Mouse (Mus musculus) G1E (cell line): ENCODE measurements around the gene Olfr1354. TPM values are rescaled to one million over a fixed set of nuclear protein-coding genes. Genes with fewer than 3 reads are reported as not detected.
"Not testable (repeated sequence)": the region's sequence is repeated elsewhere in the genome, so short reads cannot be mapped to it uniquely, and the experiment has no call there.

Experiments used
- ATAC-seq: 2 replicates; pipeline ENCODE4 v1.8.0; 2016; ENCODE audit warnings: mild to moderate bottlenecking; ENCODE audit not compliant: insufficient number of reproducible peaks, poor library complexity, low FRiP score, severe bottlenecking; ENCODE audit errors: extremely low read depth
- DNase-seq: peaks from one replicate; pipeline ENCODE4 v3.0.0; 2012; ENCODE audit warnings: low spot score
- H3K27me3 ChIP-seq: 2 replicates; pipeline ENCODE4 v1.6.1; 2012; ENCODE audit warnings: mild to moderate bottlenecking, low read length, inconsistent platforms; ENCODE audit not compliant: insufficient read depth
- H3K36me3 ChIP-seq: replicated peaks from 2 replicates; pipeline ENCODE3; 2012; ENCODE audit warnings: mild to moderate bottlenecking, inconsistent platforms
- H3K4me1 ChIP-seq: 2 replicates; pipeline ENCODE4 v1.6.1; 2012; ENCODE audit warnings: low read depth, low read length, inconsistent platforms, mixed read lengths; ENCODE audit not compliant: insufficient read depth
- H3K4me3 ChIP-seq: 2 replicates; pipeline ENCODE4 v1.5.1; 2012; ENCODE audit warnings: low read depth, mild to moderate bottlenecking, inconsistent platforms, low read length, moderate library complexity, mixed read lengths
- H3K9me3 ChIP-seq: replicated peaks from 2 replicates; pipeline ENCODE4 v1.6.1; 2012; ENCODE audit warnings: inconsistent platforms
- CTCF ChIP-seq: IDR thresholded peaks from 2 replicates; pipeline ENCODE4 v1.5.1; 2012; ENCODE audit warnings: low read depth, low read length, inconsistent platforms, mixed read lengths
- GATA1 ChIP-seq: IDR thresholded peaks from 2 replicates; pipeline ENCODE4 v1.6.1; 2012; ENCODE audit warnings: borderline replicate concordance, low read length, inconsistent platforms, mixed read lengths
- GATA2 ChIP-seq: IDR thresholded peaks from 2 replicates; pipeline ENCODE4 v1.6.1; 2012; ENCODE audit warnings: low read depth, low read length, inconsistent platforms, borderline replicate concordance
- POLR2AphosphoS5 ChIP-seq: IDR thresholded peaks from 2 replicates; pipeline ENCODE4 v1.6.1; 2012; ENCODE audit warnings: low read depth, low read length, inconsistent platforms; ENCODE audit not compliant: insufficient replicate concordance
- TAL1 ChIP-seq: conservative IDR thresholded peaks from 2 replicates; pipeline ENCODE4 v1.6.1; 2012; ENCODE audit warnings: low read depth, low read length, inconsistent platforms, mixed read lengths
- polyA plus RNA-seq: library from polyadenylated mRNA; stranded (reverse); fragments of >175 nt; gene quantifications from 2 replicates; pipeline ENCODE4 v1.2.3, GENCODE M21; 2012
- total RNA-seq, 2 experiments: library from RNA; stranded (forward) in 1 of 2; stranded (reverse) in 1 of 2; fragments of 200-1000 nt in 1 of 2; fragments of >200 nt in 1 of 2; fragmentation: Nextera tagmentation in 1 of 2; gene quantifications; 2 replicates each; pipeline ENCODE4 v1.2.3; 2014 to 2017

Gene Olfr1354
- total RNA-seq (2014; fragmentation: Nextera tagmentation) (not detected in 2 replicates), total RNA-seq (2017) (0.16 TPM in 1 of 2 replicates, not detected in the other), polyA plus RNA-seq (not detected in 2 replicates)

DNA sequence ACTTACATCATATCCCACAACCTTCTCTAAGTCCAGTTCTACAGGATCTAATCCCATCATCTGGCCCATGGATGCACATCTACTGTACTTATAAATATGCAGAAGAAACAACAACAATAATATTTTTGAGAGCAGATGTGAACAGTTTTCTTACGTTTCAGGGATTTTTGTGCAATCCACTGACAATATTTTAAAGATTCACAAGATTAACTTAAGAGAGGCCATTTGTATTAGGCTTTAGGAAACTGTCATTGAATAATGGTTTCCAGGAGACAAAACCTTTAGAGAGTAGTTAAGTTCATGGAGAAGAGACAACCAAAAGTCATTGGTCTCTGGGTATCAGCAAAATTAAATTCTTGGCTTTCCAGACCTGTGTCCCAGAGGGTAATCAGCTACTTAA lies at the start of gene Olfr1354:
Gene Olfr1354 (plus strand): TSS at position 301 of the 400 bp plus-strand sequence.
- not testable (repeated sequence) for H3K27me3 ChIP-seq

DNA sequence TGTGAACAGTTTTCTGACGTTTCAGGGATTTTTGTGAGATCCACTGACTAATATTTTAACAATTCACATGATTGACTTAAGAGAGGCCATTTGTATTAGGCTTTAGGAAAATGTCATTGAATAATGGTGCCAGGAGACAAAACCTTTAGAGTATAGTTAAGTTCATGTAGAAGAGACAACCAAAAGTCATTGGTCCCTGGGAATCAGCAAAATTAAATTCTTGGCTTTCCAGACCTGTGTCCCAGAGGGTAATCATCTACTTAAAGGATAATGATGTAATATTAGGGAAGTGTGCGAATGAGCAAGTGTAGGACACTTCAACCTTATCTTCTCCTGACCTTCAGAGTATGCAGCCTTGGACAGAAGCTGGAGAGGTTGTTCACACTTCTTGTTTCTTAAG lies 37.7 kb upstream of the Olfr1354 start, which contains the start of gene Olfr1355:
Gene Olfr1355 (plus strand): TSS at position 301 of the 400 bp plus-strand sequence.
- H3K36me3 ChIP-seq, result no peaks in the 10 kb centered on the region
- TF ChIP-seq POLR2AphosphoS5 (no peak), GATA1 (no peak), CTCF (no peak), GATA2 (no peak), TAL1 (no peak)
- peaks cover 3% of the 10 kb centered on the region for H3K9me3 ChIP-seq
- H3K4me3 ChIP-seq, result no peak within 1 kb of the TSS
- H3K4me1 ChIP-seq, result no peaks in the 10 kb centered on the region
- no peaks in the 10 kb centered on the region for H3K27me3 ChIP-seq
- no peak for ATAC-seq
- DNase-seq, result no peak

More for the DNA sequence above, at the start of gene Olfr1354:
- not testable (repeated sequence) for ATAC-seq, H3K4me1 ChIP-seq, H3K9me3 ChIP-seq, H3K4me3 ChIP-seq, H3K36me3 ChIP-seq, DNase-seq

DNA sequence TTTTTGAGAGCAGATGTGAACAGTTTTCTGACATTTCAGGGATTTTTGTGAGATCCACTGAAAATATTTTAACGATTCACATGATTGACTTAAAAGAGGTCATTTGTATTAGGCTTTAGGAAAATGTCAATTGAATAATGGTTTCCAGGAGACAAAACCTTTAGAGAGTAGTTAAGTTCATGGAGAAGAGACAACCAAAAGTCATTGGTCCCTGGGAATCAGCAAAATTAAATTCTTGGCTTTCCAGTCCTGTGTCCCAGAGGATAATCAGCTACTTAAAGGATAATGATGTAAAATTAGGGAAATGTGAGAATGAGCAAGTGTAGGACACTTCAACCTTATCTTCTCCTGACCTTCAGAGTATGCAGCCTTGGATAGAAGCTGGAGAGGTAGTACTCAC lies 37.4 kb downstream of the Olfr1354 start, which contains the start of gene Olfr8:
Gene Olfr8 (plus strand): TSS at position 301 of the 400 bp plus-strand sequence.
- not testable (repeated sequence) for H3K4me3 ChIP-seq, ATAC-seq, H3K9me3 ChIP-seq, DNase-seq, H3K27me3 ChIP-seq, H3K36me3 ChIP-seq, H3K4me1 ChIP-seq

DNA sequence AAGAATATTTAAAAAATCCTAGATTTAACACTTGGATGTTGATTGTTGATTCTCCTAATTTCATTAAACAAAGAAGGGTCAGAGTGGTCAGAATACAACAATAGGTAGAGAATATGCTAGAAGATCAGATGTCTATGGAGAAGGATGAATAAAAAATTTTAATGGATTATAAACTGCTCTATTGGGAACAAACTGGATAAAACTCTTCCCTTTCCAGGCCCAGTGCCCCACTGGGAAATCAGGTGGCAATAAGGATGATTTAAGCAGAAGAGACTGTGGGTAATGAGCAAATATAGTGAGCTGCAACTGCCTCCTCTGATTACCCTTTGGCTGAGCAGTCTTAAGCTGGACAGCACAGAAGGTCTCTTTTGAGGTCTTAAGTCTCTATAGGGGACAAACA lies 50.0 kb downstream of the Olfr1354 start, which contains the start of gene Olfr1353:
Gene Olfr1353 (plus strand): TSS at position 301 of the 400 bp plus-strand sequence.
- H3K27me3 ChIP-seq, DNase-seq, H3K4me1 ChIP-seq, H3K9me3 ChIP-seq, H3K36me3 ChIP-seq, H3K4me3 ChIP-seq, ATAC-seq: not testable (repeated sequence)

Other genes with a start within 250 kb of the Olfr1354 start
- not detected in 2 replicates for gene Casp14, start 194.9 kb upstream of the Olfr1354 start, total RNA-seq (2014; fragmentation: Nextera tagmentation)
- 0.12 TPM in 1 of 2 replicates, not detected in the other for gene Casp14, start 194.9 kb upstream of the Olfr1354 start, total RNA-seq (2017)
- gene Casp14, start 194.9 kb upstream of the Olfr1354 start, polyA plus RNA-seq, result not detected in 2 replicates
- gene Ccdc105, start 160.1 kb upstream of the Olfr1354 start, total RNA-seq (2014; fragmentation: Nextera tagmentation), result not detected in 2 replicates
- not detected in 2 replicates for gene Ccdc105, start 160.1 kb upstream of the Olfr1354 start, total RNA-seq (2017)
- gene Ccdc105, start 160.1 kb upstream of the Olfr1354 start, polyA plus RNA-seq, result not detected in 2 replicates
- gene Slc1a6, start 132.7 kb upstream of the Olfr1354 start, total RNA-seq (2014; fragmentation: Nextera tagmentation), result not detected in 2 replicates
- 0.11 TPM in 1 of 2 replicates, not detected in the other for gene Slc1a6, start 132.7 kb upstream of the Olfr1354 start, total RNA-seq (2017)
- not detected in 2 replicates for gene Slc1a6, start 132.7 kb upstream of the Olfr1354 start, polyA plus RNA-seq
- gene Olfr1356, start 61.0 kb upstream of the Olfr1354 start, total RNA-seq (2014; fragmentation: Nextera tagmentation), result not detected in 2 replicates
- gene Olfr1356, start 61.0 kb upstream of the Olfr1354 start, total RNA-seq (2017), result 0.05 and 0.12 TPM in 2 replicates
- not detected in 2 replicates for gene Olfr1356, start 61.0 kb upstream of the Olfr1354 start, polyA plus RNA-seq
- not detected in 2 replicates for gene Olfr1355, start 37.6 kb upstream of the Olfr1354 start, total RNA-seq (2014; fragmentation: Nextera tagmentation)
- gene Olfr1355, start 37.6 kb upstream of the Olfr1354 start, total RNA-seq (2017), result 0.05 TPM in 1 of 2 replicates, not detected in the other
- not detected in 2 replicates for gene Olfr1355, start 37.6 kb upstream of the Olfr1354 start, polyA plus RNA-seq
- gene Olfr8, start 37.5 kb downstream of the Olfr1354 start, total RNA-seq (2014; fragmentation: Nextera tagmentation), result not detected in 2 replicates
- gene Olfr8, start 37.5 kb downstream of the Olfr1354 start, total RNA-seq (2017), result 0.05 and 0.06 TPM in 2 replicates
- gene Olfr8, start 37.5 kb downstream of the Olfr1354 start, polyA plus RNA-seq, result not detected in 2 replicates
- gene Olfr1353, start 50.1 kb downstream of the Olfr1354 start, total RNA-seq (2014; fragmentation: Nextera tagmentation), result not detected in 2 replicates
- 0.06 and 0.22 TPM in 2 replicates for gene Olfr1353, start 50.1 kb downstream of the Olfr1354 start, total RNA-seq (2017)
- not detected in 2 replicates for gene Olfr1353, start 50.1 kb downstream of the Olfr1354 start, polyA plus RNA-seq
- not detected in 2 replicates for gene Olfr1352, start 67.9 kb downstream of the Olfr1354 start, total RNA-seq (2014; fragmentation: Nextera tagmentation)
- gene Olfr1352, start 67.9 kb downstream of the Olfr1354 start, total RNA-seq (2017), result 0.11 and 0.12 TPM in 2 replicates
- gene Olfr1352, start 67.9 kb downstream of the Olfr1354 start, polyA plus RNA-seq, result not detected in 2 replicates
- not detected in 2 replicates for gene Olfr1351, start 99.3 kb downstream of the Olfr1354 start, total RNA-seq (2014; fragmentation: Nextera tagmentation)
- gene Olfr1351, start 99.3 kb downstream of the Olfr1354 start, total RNA-seq (2017), result 0.06 and 0.11 TPM in 2 replicates
- not detected in 2 replicates for gene Olfr1351, start 99.3 kb downstream of the Olfr1354 start, polyA plus RNA-seq
- gene Olfr57, start 115.6 kb downstream of the Olfr1354 start, total RNA-seq (2014; fragmentation: Nextera tagmentation), result not detected in 2 replicates
- 0.27 TPM in 1 of 2 replicates, not detected in the other for gene Olfr57, start 115.6 kb downstream of the Olfr1354 start, total RNA-seq (2017)
- gene Olfr57, start 115.6 kb downstream of the Olfr1354 start, polyA plus RNA-seq, result not detected in 2 replicates
- gene 2610008E11Rik, start 184.4 kb downstream of the Olfr1354 start, total RNA-seq (2014; fragmentation: Nextera tagmentation), result 18.7 and 19.3 TPM in 2 replicates
- gene 2610008E11Rik, start 184.4 kb downstream of the Olfr1354 start, total RNA-seq (2017), result 7.5 and 8.2 TPM in 2 replicates
- 0.22 and 0.56 TPM in 2 replicates for gene 2610008E11Rik, start 184.4 kb downstream of the Olfr1354 start, polyA plus RNA-seq
- gene Vmn2r80, start 235.6 kb downstream of the Olfr1354 start, total RNA-seq (2014; fragmentation: Nextera tagmentation), result not detected in 2 replicates
- gene Vmn2r80, start 235.6 kb downstream of the Olfr1354 start, total RNA-seq (2017), result 0.11 and 0.12 TPM in 2 replicates
- not detected in 2 replicates for gene Vmn2r80, start 235.6 kb downstream of the Olfr1354 start, polyA plus RNA-seq